Mouse (Mus musculus) E14TG2a.4 (cell line): ENCODE measurements around the gene Cnot8.

Experiments
- CTCF ChIP-seq: conservative IDR thresholded peaks from 2 replicates; pipeline ENCODE4 v1.5.1; 2014; ENCODE audit warnings: low read length
- POU5F1 ChIP-seq: IDR thresholded peaks from 2 replicates; pipeline ENCODE4 v1.6.1; 2014; ENCODE audit warnings: low read length, borderline replicate concordance

GRCm38 (mm10) chr11:58107009-58107408 is 3.1 kb downstream of the Cnot8 start:
- TF ChIP-seq CTCF = 0 out of 2 replicates have a peak, but pooled peaks have one; percentile 10
- no peak for TF ChIP-seq POU5F1
